Mouse (Mus musculus) liver, adult 2 months (tissue): ENCODE data around the gene Larp1. TPM values are rescaled to one million over a fixed set of nuclear protein-coding genes. Genes with fewer than 3 reads are reported as not detected.

Experiments used
- DNase-seq: peaks from one replicate; pipeline ENCODE4 v3.0.0-alpha.2; 2011; ENCODE audit warnings: low read depth, low spot score; ENCODE audit errors: extremely low read depth
- H3K27ac ChIP-seq: fragments of 200-500 bp; replicated peaks from 2 replicates; pipeline ENCODE4 v1.5.1; 2012; ENCODE audit warnings: low read depth, mild to moderate bottlenecking, control low read depth, inconsistent platforms, low read length; ENCODE audit not compliant: insufficient read depth
- H3K27me3 ChIP-seq: fragments of 200-500 bp; 2 replicates; pipeline ENCODE4 v1.6.1; 2012; ENCODE audit warnings: mild to moderate bottlenecking, moderate library complexity, low read length, inconsistent platforms; ENCODE audit not compliant: control insufficient read depth, insufficient read depth
- H3K36me3 ChIP-seq: fragments of 200-500 bp; 2 replicates; pipeline ENCODE4 v1.6.1; 2012; ENCODE audit warnings: low read length, inconsistent platforms; ENCODE audit not compliant: control insufficient read depth, insufficient read depth
- H3K4me1 ChIP-seq: fragments of 200-500 bp; 2 replicates; pipeline ENCODE4 v1.6.1; 2011; ENCODE audit warnings: low read length; ENCODE audit not compliant: control insufficient read depth, insufficient read depth
- H3K4me3 ChIP-seq: fragments of 200-500 bp; 2 replicates; pipeline ENCODE4 v1.5.1; 2011; ENCODE audit warnings: low read depth, mild to moderate bottlenecking, control low read depth, low read length, moderate library complexity; ENCODE audit not compliant: insufficient read depth
- H3K79me2 ChIP-seq: fragments of 200-500 bp; 2 replicates; pipeline ENCODE4 v1.6.1; 2012; ENCODE audit warnings: inconsistent platforms, mild to moderate bottlenecking, low read length, moderate library complexity; ENCODE audit not compliant: control insufficient read depth, insufficient read depth
- H3K9ac ChIP-seq: fragments of 200-500 bp; 2 replicates; pipeline ENCODE4 v1.6.1; 2012; ENCODE audit warnings: low read depth, mild to moderate bottlenecking, control low read depth, inconsistent platforms, low read length
- CTCF ChIP-seq: fragments of 200-500 bp; IDR thresholded peaks from 2 replicates; pipeline ENCODE4 v1.5.1; 2011; ENCODE audit warnings: low read depth, low read length, control low read depth
- POLR2A ChIP-seq: fragments of 200-500 bp; IDR thresholded peaks from 2 replicates; pipeline ENCODE4 v1.6.1; 2011; ENCODE audit warnings: low read length, control low read depth; ENCODE audit not compliant: insufficient read depth; ENCODE audit errors: extremely low read depth
- WGBS: fragments of 180-500 bp; shearing (Covaris S2); methylation state at CpG from one replicate; pipeline ENCODE4 v1.1.7; 2018; 5-methylcytosine and 5-hydroxymethylcytosine counted together
- polyA plus RNA-seq: library from polyadenylated mRNA; depleted of rRNA; stranded (reverse); fragments of >200 nt; gene quantifications from 2 replicates; pipeline ENCODE4 v1.2.3, GENCODE M21; 2012
- total RNA-seq: library from RNA; depleted of rRNA; stranded (reverse); fragments of >200 nt; gene quantifications from 2 replicates; pipeline ENCODE4 v1.2.3, GENCODE M21; 2014

The Larp1 gene
- total and polyA plus RNA-seq, 2 experiments, result 19.7 to 39.8 TPM

- no peak overlapping the region for H3K9ac ChIP-seq
- H3K36me3 ChIP-seq, result no peaks in the 10 kb centered on the region
- 73% methylated on average over 6 of the region's 6 CpGs for WGBS
- H3K79me2 ChIP-seq, result no peaks in the 10 kb centered on the region
- no peaks in the 10 kb centered on the region for H3K27me3 ChIP-seq
- H3K4me1 ChIP-seq, result peaks cover 25% of the 10 kb centered on the region
- no peak overlapping the region for H3K27ac ChIP-seq
- H3K4me3 ChIP-seq, result no peak overlapping the region
- no peak for TF ChIP-seq POLR2A
- TF ChIP-seq CTCF, result no peak
- DNase-seq, result no peak
Observed at GRCm38 (mm10) chr11:57979621-57980020, 29.2 kb upstream of the Larp1 start.

GRCm38 (mm10) chr11:57981083-57981809 lies 27.6 kb upstream of the Larp1 start:
- Histone ChIP-seq H3K36me3 (no peaks in the 10 kb centered on the region), H3K79me2 (no peaks in the 10 kb centered on the region), H3K27ac (peak overlapping the region; percentile 45), H3K27me3 (no peaks in the 10 kb centered on the region), H3K4me3 (no peak overlapping the region), H3K9ac (no peak overlapping the region), H3K4me1 (peaks cover 35% of the 10 kb centered on the region)
- no peak for TF ChIP-seq POLR2A
- WGBS, result 26% methylated on average over 12 of the region's 12 CpGs
- DNase-seq, result peak; percentile 81

GRCm38 (mm10) chr11:57983480-57984342 lies 25.2 kb upstream of the Larp1 start:
- peak; percentile 98 for DNase-seq
- Histone ChIP-seq H3K4me1 (peaks cover 42% of the 10 kb centered on the region), H3K36me3 (no peaks in the 10 kb centered on the region), H3K27ac (peak overlapping the region; percentile 94), H3K9ac (0 out of 2 replicates have a peak overlapping the region, but pooled peaks have one; percentile 31), H3K27me3 (no peaks in the 10 kb centered on the region), H3K4me3 (no peak overlapping the region), H3K79me2 (no peaks in the 10 kb centered on the region)
- WGBS, result 17% methylated on average over 16 of the region's 16 CpGs
- TF ChIP-seq CTCF (peak; percentile 27; the same call in 1 of the 2 replicates), POLR2A (no peak)

DNA sequence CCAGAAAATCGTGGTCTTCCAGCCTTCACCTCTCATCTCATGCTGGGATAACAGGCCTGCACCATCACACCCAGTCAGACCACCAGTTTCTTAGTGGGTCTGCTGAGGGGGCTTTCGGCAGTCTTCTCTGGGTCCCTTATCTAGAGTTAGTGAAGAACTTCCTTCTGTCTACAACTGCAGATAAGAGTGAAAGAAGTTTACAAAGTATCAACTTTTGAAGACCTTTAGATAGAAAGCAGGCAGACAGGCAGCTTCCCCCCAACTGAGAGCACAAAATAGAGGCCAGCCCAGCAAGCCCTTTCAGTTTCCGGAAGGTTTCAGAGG lies 24.6 kb upstream of the Larp1 start:
- peak overlapping the region; percentile 94 for H3K27ac ChIP-seq
- 16% methylated on average over 3 of the region's 3 CpGs for WGBS
- TF ChIP-seq POLR2A, result no peak
- TF ChIP-seq CTCF, result no peak

DNA sequence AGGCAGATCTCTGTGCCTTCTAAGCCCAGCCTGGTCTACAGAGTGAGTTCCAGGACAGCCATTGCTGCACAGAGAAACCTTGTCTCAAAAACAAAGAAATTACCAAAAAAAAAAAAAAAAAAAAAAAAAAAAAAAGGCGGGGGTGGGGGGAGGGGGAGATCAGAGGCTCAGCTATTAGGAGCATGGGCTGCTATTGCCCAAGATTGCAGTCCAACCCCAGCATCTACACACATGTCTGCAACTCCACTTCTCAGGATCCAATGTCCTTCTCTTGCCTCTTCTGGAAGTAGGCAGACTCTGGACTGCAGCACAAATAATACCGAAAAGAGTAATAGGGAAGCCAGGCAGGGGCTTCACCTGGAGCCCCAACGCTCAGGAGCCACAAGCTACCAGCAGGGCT lies 23.4 kb upstream of the Larp1 start:
- no peak overlapping the region for H3K4me3 ChIP-seq
- peak; percentile 68 for DNase-seq
- no peaks in the 10 kb centered on the region for H3K79me2 ChIP-seq
- H3K27me3 ChIP-seq, result no peaks in the 10 kb centered on the region
- H3K4me1 ChIP-seq, result peaks cover 40% of the 10 kb centered on the region
- TF ChIP-seq POLR2A (no peak), CTCF (no peak)
- peak overlapping the region; percentile 87 for H3K27ac ChIP-seq
- no peak overlapping the region for H3K9ac ChIP-seq
- no peaks in the 10 kb centered on the region for H3K36me3 ChIP-seq
- WGBS, result 47% methylated on average over 2 of the region's 3 CpGs

More for the DNA sequence above, 24.6 kb upstream of the Larp1 start:
- peak; percentile 21 for DNase-seq
- H3K36me3 ChIP-seq, result no peaks in the 10 kb centered on the region
- no peaks in the 10 kb centered on the region for H3K79me2 ChIP-seq
- H3K27me3 ChIP-seq, result no peaks in the 10 kb centered on the region
- peaks cover 42% of the 10 kb centered on the region for H3K4me1 ChIP-seq
- H3K9ac ChIP-seq, result 0 out of 2 replicates have a peak overlapping the region, but pooled peaks have one; percentile 31
- no peak overlapping the region for H3K4me3 ChIP-seq
